Mouse (Mus musculus): ENCODE data around the gene Mfap2.

DNA sequence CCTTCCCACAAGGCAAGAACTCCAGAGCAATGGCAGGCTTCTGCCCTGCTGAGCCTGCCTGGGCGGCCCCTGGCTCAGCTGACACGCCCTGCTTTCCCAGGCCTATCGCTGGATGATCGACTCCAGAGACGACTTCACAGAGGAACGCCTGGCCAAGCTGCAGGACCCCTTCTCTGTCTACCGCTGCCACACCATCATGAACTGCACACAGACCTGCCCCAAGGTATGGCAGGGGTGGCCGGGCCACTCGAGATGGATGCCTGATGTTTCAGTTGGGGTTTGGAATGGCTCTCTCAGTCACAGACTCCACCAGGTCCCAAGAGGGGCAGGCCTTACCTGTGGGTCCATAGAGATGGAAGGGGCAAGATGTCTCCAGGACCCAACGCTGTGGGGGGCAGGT, 32.9 kb upstream of the Mfap2 start:
- TF ChIP-seq CTCF (IDR thresholded peaks at IDR 0.05; ENCODE audit: insufficient read depth, low read depth, low read length) (no peak), POLR2A (IDR thresholded peaks at IDR 0.05; ENCODE audit: insufficient read depth, low read depth, low read length) (no peak)

All from olfactory bulb, adult 2 months (tissue).